Mouse (Mus musculus) v-Abl transformed pro-B cells (cell line): ENCODE measurements around the gene Cuedc1.

Experiments used
- in situ Hi-C, 2 experiments: fragments of 400-800 bp; cut with MboI; formaldehyde crosslinking; loops; one replicate each; pipeline ENCODE4 v1.15.1; 2025; ENCODE audit not compliant: unreplicated experiment in 2 of 2

The Cuedc1 gene

GRCm38 (mm10) chr11:88098021-88098729 lies at the start of gene Cuedc1:
Gene Cuedc1 (plus strand): TSS chr11:88098058.
- in situ Hi-C loops: no loop called here

GRCm38 (mm10) chr11:88048961-88049670 lies 48.7 kb upstream of the Cuedc1 start:
- in situ Hi-C loops: loop anchor here in 1 of 2 experiments (5.0 kb wide), 1 partner anchor 62 kb away; the partner anchor contains the start of gene Dynll2

- in situ Hi-C loops: loop anchor here (5.0 to 25.0 kb wide), 4 partner anchors 62 to 788 kb away; partner anchors contain the start of gene Dynll2 (in 1 of the 2)
Measured at GRCm38 (mm10) chr11:88049732-88050131, 48.1 kb upstream of the Cuedc1 start.

- in situ Hi-C loops: loop anchor here (5.0 to 25.0 kb wide), 3 partner anchors 75 to 785 kb away; no protein-coding TSS in a partner anchor
Measured at GRCm38 (mm10) chr11:88052638-88053037, 45.2 kb upstream of the Cuedc1 start.

- in situ Hi-C loops: loop anchor here (5.0 to 25.0 kb wide), 3 partner anchors 77 to 783 kb away; no protein-coding TSS in a partner anchor
Measured at GRCm38 (mm10) chr11:88053821-88054220, 44.0 kb upstream of the Cuedc1 start.

GRCm38 (mm10) chr11:88054589-88054988 lies 43.3 kb upstream of the Cuedc1 start:
- in situ Hi-C loops: loop anchor here (5.0 to 25.0 kb wide), 3 partner anchors 77 to 783 kb away; no protein-coding TSS in a partner anchor

GRCm38 (mm10) chr11:88055777-88056176 lies 42.1 kb upstream of the Cuedc1 start:
- in situ Hi-C loops: loop anchor here (5.0 to 25.0 kb wide), 3 partner anchors 142 to 782 kb away; no protein-coding TSS in a partner anchor

GRCm38 (mm10) chr11:88057788-88058187 lies 40.1 kb upstream of the Cuedc1 start:
- in situ Hi-C loops: loop anchor here (5.0 to 25.0 kb wide), 3 partner anchors 140 to 780 kb away; no protein-coding TSS in a partner anchor

- in situ Hi-C loops: loop anchor here (5.0 to 25.0 kb wide), 3 partner anchors 138 to 778 kb away; no protein-coding TSS in a partner anchor
Measured at GRCm38 (mm10) chr11:88059141-88059540, 38.7 kb upstream of the Cuedc1 start.

GRCm38 (mm10) chr11:88061892-88062625 lies 35.8 kb upstream of the Cuedc1 start:
- in situ Hi-C loops: loop anchor here in 1 of 2 experiments (10.0 to 25.0 kb wide), 2 partner anchors 103 to 775 kb away; no protein-coding TSS in a partner anchor

- in situ Hi-C loops: loop anchor here in 1 of 2 experiments (10.0 to 25.0 kb wide), 2 partner anchors 99 to 772 kb away; no protein-coding TSS in a partner anchor
Measured at GRCm38 (mm10) chr11:88065732-88066131, 32.1 kb upstream of the Cuedc1 start.

- in situ Hi-C loops: loop anchor here in 1 of 2 experiments (10.0 to 25.0 kb wide), 2 partner anchors 98 to 770 kb away; no protein-coding TSS in a partner anchor
Measured at GRCm38 (mm10) chr11:88067191-88067585, 30.7 kb upstream of the Cuedc1 start.

- in situ Hi-C loops: loop anchor here in 1 of 2 experiments (10.0 to 25.0 kb wide), 2 partner anchors 97 to 770 kb away; no protein-coding TSS in a partner anchor
Measured at GRCm38 (mm10) chr11:88067586-88068410, 30.1 kb upstream of the Cuedc1 start, which contains the start of gene Vezf1. Gene Vezf1 (plus strand): TSS chr11:88068279.

- in situ Hi-C loops: loop anchor here in 1 of 2 experiments (10.0 to 25.0 kb wide), 2 partner anchors 96 to 769 kb away; no protein-coding TSS in a partner anchor
Measured at GRCm38 (mm10) chr11:88068411-88069245, 29.2 kb upstream of the Cuedc1 start.

- in situ Hi-C loops: loop anchor here in 1 of 2 experiments (10.0 to 25.0 kb wide), 2 partner anchors 96 to 768 kb away; no protein-coding TSS in a partner anchor
Measured at GRCm38 (mm10) chr11:88069246-88069570, 28.6 kb upstream of the Cuedc1 start.

GRCm38 (mm10) chr11:88070392-88070791 lies 27.5 kb upstream of the Cuedc1 start:
- in situ Hi-C loops: loop anchor here (5.0 to 25.0 kb wide), 2 partner anchors 92 to 767 kb away; no protein-coding TSS in a partner anchor

- in situ Hi-C loops: loop anchor here (5.0 to 25.0 kb wide), 2 partner anchors 91 to 766 kb away; no protein-coding TSS in a partner anchor
Measured at GRCm38 (mm10) chr11:88071113-88071512, 26.7 kb upstream of the Cuedc1 start.

- in situ Hi-C loops: loop anchor here (5.0 to 25.0 kb wide), 2 partner anchors 89 to 764 kb away; no protein-coding TSS in a partner anchor
Measured at GRCm38 (mm10) chr11:88073343-88073875, 24.4 kb upstream of the Cuedc1 start.
